Mouse (Mus musculus): ENCODE results near the gene Asb16. TPM values are rescaled to one million over a fixed set of nuclear protein-coding genes. Genes with fewer than 3 reads are reported as not detected.

The Asb16 gene
- polyA plus RNA-seq, 1 experiment from 2014 or later = 0.22 TPM

DNA sequence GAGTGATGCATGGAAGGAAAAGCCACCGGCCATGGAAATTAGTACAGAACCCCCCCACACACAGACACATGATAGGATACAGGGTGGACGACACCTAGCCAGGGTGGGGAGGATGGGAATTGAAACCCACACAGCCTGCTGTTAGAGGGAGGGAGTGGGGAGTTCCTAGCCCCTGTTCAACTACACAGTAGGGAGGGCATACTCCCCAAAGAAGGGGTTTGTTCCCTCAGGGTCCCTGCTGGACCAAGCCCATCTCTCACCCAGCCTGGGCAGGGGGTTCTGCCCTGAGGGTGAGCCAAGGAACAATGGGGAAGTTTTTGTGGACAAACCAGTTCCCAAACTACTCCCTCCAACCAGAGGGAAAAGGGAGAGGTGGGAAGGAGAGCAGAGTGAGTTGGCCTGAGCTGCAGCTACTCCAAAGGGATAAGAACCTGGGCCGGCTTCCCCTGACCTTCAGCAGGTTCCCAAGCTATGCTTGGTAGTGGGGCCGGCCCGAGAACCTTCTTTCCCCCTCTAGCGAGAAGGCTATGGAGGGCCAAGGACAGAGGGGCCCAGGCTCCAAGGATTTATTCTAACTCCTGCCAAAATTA lies 21.1 kb downstream of the Asb16 start:
- peaks cover 26% of the 10 kb centered on the region for H3K4me1 ChIP-seq
- H3K9me3 ChIP-seq = no peaks in the 10 kb centered on the region
- H3K27ac ChIP-seq = peak overlapping the region; percentile 44; the same call in 1 of the 2 replicates
- H3K36me3 ChIP-seq = peaks cover 72% of the 10 kb centered on the region
- WGBS = 61% methylated on average over 6 of the region's 6 CpGs
- no peak for ATAC-seq (ENCODE audit: low FRiP score, low read depth)
- no peaks in the 10 kb centered on the region for H3K27me3 ChIP-seq
- H3K9ac ChIP-seq = 0 out of 2 replicates have a peak overlapping the region, but pooled peaks have one; percentile 25
- H3K4me2 ChIP-seq (replicated peaks) = no peak overlapping the region
- no peak overlapping the region for H3K4me3 ChIP-seq

- Histone ChIP-seq H3K4me2 (replicated peaks) (no peak overlapping the region), H3K9ac (no peak overlapping the region), H3K4me3 (no peak overlapping the region), H3K27me3 (no peaks in the 10 kb centered on the region), H3K27ac (no peak overlapping the region; the same call in 1 of the 2 replicates), H3K36me3 (peaks cover 74% of the 10 kb centered on the region), H3K4me1 (peaks cover 31% of the 10 kb centered on the region), H3K9me3 (no peaks in the 10 kb centered on the region)
- 85% methylated on average over 4 of the region's 4 CpGs for WGBS
- ATAC-seq (ENCODE audit: low FRiP score, low read depth) = no peak
These were observed 21.6 kb downstream of the Asb16 start for GRCm38 (mm10) chr11:102290141-102290540.

GRCm38 (mm10) chr11:102291051-102291535 lies 22.6 kb downstream of the Asb16 start:
- Histone ChIP-seq H3K9me3 (no peaks in the 10 kb centered on the region), H3K27me3 (no peaks in the 10 kb centered on the region), H3K4me3 (no peak overlapping the region), H3K4me2 (replicated peaks) (no peak overlapping the region), H3K27ac (no peak overlapping the region), H3K9ac (peak overlapping the region; percentile 1; the same call in 1 of the 2 replicates), H3K36me3 (peaks cover 74% of the 10 kb centered on the region), H3K4me1 (peaks cover 29% of the 10 kb centered on the region)
- ATAC-seq (ENCODE audit: low FRiP score, low read depth) = no peak
- 89% methylated on average over 11 of the region's 11 CpGs for WGBS

GRCm38 (mm10) chr11:102293971-102294370 lies 25.4 kb downstream of the Asb16 start:
- H3K4me2 ChIP-seq (replicated peaks) = peak overlapping the region; percentile 94
- H3K27ac ChIP-seq = no peak overlapping the region
- H3K27me3 ChIP-seq = no peaks in the 10 kb centered on the region
- H3K36me3 ChIP-seq = peaks cover 55% of the 10 kb centered on the region
- H3K9me3 ChIP-seq = no peaks in the 10 kb centered on the region
- WGBS = 94% methylated on average over 13 of the region's 13 CpGs
- H3K4me3 ChIP-seq = no peak overlapping the region
- no peak for ATAC-seq (ENCODE audit: low FRiP score, low read depth)
- peaks cover 30% of the 10 kb centered on the region for H3K4me1 ChIP-seq
- peak overlapping the region; percentile 95 for H3K9ac ChIP-seq

- Histone ChIP-seq H3K9me3 (no peaks in the 10 kb centered on the region), H3K4me2 (replicated peaks) (peak overlapping the region; percentile 94), H3K27ac (0 out of 2 replicates have a peak overlapping the region, but pooled peaks have one; percentile 99), H3K9ac (peak overlapping the region; percentile 95), H3K4me1 (peaks cover 30% of the 10 kb centered on the region), H3K27me3 (no peaks in the 10 kb centered on the region), H3K36me3 (peaks cover 52% of the 10 kb centered on the region), H3K4me3 (peak overlapping the region; percentile 89)
- WGBS = 81% methylated on average over 5 of the region's 5 CpGs
- no peak for ATAC-seq (ENCODE audit: low FRiP score, low read depth)
These were observed 25.9 kb downstream of the Asb16 start for GRCm38 (mm10) chr11:102294416-102294815.

DNA sequence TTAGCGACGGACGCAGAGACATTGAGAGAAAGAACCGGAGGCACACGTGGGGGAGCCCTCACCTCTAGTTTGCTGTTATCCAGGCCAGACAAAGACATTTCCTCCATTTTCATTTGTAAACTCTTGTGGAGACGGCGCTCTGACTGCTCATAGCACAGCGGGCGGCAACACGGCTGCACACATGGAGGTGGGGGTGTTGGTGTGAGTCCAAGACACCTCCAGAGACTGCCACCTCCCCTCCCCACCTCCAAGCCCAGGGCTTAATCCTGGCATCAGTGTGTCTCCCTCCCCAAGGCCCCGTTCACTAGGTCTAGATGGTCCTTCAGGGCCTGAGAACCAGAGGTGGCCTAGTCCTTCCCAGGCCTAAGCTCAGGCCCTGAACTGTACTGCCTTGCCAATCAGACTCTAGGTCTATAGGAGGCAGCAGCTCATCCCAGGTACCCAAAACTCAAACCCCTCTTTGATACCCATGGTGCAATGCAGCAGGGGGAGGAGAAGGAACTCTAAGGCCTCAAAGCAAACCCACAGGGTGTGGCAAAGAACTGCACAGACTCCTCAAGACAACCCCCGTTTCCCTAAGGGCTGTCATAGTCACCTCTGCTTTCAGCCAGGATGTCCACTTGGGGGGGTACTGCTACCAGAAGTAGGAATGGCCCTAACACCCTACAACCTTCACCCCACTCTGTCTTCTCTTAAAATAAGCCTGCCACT lies 26.5 kb downstream of the Asb16 start:
- H3K4me3 ChIP-seq = peak overlapping the region; percentile 89
- WGBS = 65% methylated on average over 12 of the region's 12 CpGs
- ATAC-seq (ENCODE audit: low FRiP score, low read depth) = no peak
- no peaks in the 10 kb centered on the region for H3K9me3 ChIP-seq
- H3K36me3 ChIP-seq = peaks cover 47% of the 10 kb centered on the region
- peaks cover 28% of the 10 kb centered on the region for H3K4me1 ChIP-seq
- H3K27me3 ChIP-seq = no peaks in the 10 kb centered on the region
- peak overlapping the region; percentile 94 for H3K4me2 ChIP-seq (replicated peaks)
- H3K9ac ChIP-seq = peak overlapping the region; percentile 95
- peak overlapping the region; percentile 99 for H3K27ac ChIP-seq

- peak; percentile 21 for ATAC-seq (ENCODE audit: low FRiP score, low read depth)
These were observed 27.3 kb downstream of the Asb16 start for GRCm38 (mm10) chr11:102295598-102296471.

DNA sequence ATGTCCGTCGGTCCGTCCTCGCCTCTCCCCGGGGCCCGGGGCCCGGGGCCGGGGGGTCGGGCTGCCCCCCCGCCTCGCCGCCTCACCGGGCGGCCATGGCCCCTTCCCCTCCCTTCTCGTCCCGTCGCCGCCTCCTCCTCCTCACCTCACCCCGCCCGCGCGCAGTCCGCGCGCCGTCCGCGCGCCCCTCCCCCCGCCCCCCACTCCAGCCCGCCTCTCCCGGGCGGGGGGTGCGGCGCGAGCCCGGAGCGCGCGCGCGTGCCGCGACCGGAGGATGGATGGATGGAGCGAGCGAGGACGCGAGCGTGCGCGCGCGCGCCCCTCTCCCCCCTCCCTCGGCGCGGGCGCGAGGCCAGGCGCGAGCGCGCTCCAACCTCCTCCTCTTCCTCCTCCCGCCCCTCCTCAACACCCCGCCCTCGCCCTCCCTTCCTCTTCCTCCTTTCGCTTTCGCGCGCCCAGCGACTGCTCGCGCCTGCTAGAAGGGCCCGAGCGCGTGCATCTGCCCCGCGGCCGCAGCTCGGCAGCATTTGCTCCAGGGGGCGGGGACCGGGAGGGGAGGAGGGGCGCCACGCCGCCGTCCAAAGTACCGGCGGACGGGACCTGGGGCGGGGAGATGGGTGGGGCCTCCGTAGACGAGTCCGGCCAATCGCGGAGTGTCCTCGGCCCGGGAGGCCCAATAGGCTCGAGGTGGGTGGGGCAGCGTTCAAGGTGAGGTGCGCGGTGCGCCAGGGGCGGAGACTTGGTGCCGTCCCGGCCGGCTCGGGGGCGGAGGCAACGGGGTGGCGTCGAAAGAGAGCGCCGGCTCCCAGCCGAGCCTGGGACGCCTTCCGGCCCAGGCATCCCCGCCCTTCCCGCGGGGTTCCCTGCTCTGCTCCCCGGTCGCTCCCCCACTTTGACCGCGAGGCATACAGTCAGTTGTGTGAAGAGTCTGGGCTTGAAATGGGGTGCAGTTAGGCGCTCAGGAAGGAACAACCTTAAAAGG lies 28.2 kb downstream of the Asb16 start, which contains the start of gene Atxn7l3:
Atxn7l3 (minus strand) TSS at position 141 of the 982 bp plus-strand sequence.
- Histone ChIP-seq H3K4me1 (peaks cover 28% of the 10 kb centered on the region), H3K9me3 (no peaks in the 10 kb centered on the region), H3K4me3 (peak within 1 kb of the TSS; percentile 89), H3K27ac (peak within 1 kb of the TSS; percentile 99), H3K27me3 (no peaks in the 10 kb centered on the region), H3K4me2 (replicated peaks) (peak within 1 kb of the TSS; percentile 94), H3K9ac (peak within 1 kb of the TSS; percentile 95), H3K36me3 (peaks cover 29% of the 10 kb centered on the region)
- WGBS = under 1% methylated on average over 62 of the region's 125 CpGs
- ATAC-seq (ENCODE audit: low FRiP score, low read depth) = peak; percentile 93

More at GRCm38 (mm10) chr11:102295598-102296471, 27.3 kb downstream of the Asb16 start:
- H3K27ac ChIP-seq = peak overlapping the region; percentile 99
- peaks cover 39% of the 10 kb centered on the region for H3K36me3 ChIP-seq
- no peaks in the 10 kb centered on the region for H3K27me3 ChIP-seq
- H3K4me2 ChIP-seq (replicated peaks) = peak overlapping the region; percentile 94
- H3K9ac ChIP-seq = peak overlapping the region; percentile 95
- peak overlapping the region; percentile 89 for H3K4me3 ChIP-seq
- under 1% methylated on average over 39 of the region's 73 CpGs for WGBS
- no peaks in the 10 kb centered on the region for H3K9me3 ChIP-seq
- peaks cover 28% of the 10 kb centered on the region for H3K4me1 ChIP-seq

- 22% methylated on average over 27 of the region's 27 CpGs for WGBS
- Histone ChIP-seq H3K9me3 (no peaks in the 10 kb centered on the region), H3K4me3 (peak overlapping the region; percentile 89), H3K36me3 (peaks cover 19% of the 10 kb centered on the region), H3K27me3 (no peaks in the 10 kb centered on the region), H3K9ac (peak overlapping the region; percentile 79), H3K27ac (peak overlapping the region; percentile 99), H3K4me1 (peaks cover 28% of the 10 kb centered on the region), H3K4me2 (replicated peaks) (peak overlapping the region; percentile 94)
- peak; percentile 17 for ATAC-seq (ENCODE audit: low FRiP score, low read depth)
These were observed 29.3 kb downstream of the Asb16 start for GRCm38 (mm10) chr11:102297577-102298556.

DNA sequence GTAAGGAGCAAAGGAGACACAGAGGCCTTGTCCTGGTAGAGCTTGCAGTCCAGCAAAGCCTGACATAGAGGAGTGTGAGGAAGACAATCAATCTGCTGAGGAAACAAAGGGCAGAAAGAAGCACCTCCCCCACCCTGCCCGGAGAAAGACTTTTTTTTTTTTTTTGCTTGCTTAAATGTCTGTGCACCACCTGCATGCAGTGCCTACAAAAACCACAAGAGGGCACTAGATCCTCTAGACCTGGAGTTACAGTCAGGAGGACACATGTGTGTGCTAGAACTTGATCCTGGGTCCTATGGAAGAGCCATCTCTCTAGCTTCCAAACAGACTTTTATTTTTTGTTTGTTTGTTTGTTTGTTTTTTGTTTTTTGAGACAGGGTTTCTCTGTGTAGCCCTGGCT lies 31.3 kb downstream of the Asb16 start:
- H3K27ac ChIP-seq = no peak overlapping the region

More for the DNA sequence above, 31.3 kb downstream of the Asb16 start:
- Histone ChIP-seq H3K36me3 (no peaks in the 10 kb centered on the region), H3K4me1 (peaks cover 15% of the 10 kb centered on the region), H3K9me3 (no peaks in the 10 kb centered on the region), H3K27me3 (no peaks in the 10 kb centered on the region), H3K9ac (no peak overlapping the region), H3K4me3 (no peak overlapping the region), H3K4me2 (replicated peaks) (no peak overlapping the region)
- 33% methylated on average over 1 of the region's 1 CpGs for WGBS
- ATAC-seq (ENCODE audit: low FRiP score, low read depth) = no peak
